Mouse (Mus musculus) heart, embryonic 10.5 days (tissue): ENCODE data around the gene Spg7. TPM values are rescaled to one million over a fixed set of nuclear protein-coding genes. Genes with fewer than 3 reads are reported as not detected.

Experiments used
- DNase-seq: peaks from one replicate; pipeline ENCODE4 v3.0.0-alpha.2; 2017; ENCODE audit warnings: low spot score
- H3K27ac ChIP-seq: fragments of 300-500 bp; sonication (generic); 2 replicates; pipeline ENCODE4 v1.5.1; 2016; ENCODE audit warnings: mild to moderate bottlenecking
- H3K27me3 ChIP-seq: fragments of 300-500 bp; sonication (generic); 2 replicates; pipeline ENCODE4 v1.6.1; 2016; ENCODE audit warnings: mild to moderate bottlenecking; ENCODE audit not compliant: poor library complexity, insufficient read depth, severe bottlenecking
- H3K36me3 ChIP-seq: fragments of 300-500 bp; sonication (generic); 2 replicates; pipeline ENCODE4 v1.6.1; 2016; ENCODE audit warnings: mild to moderate bottlenecking, moderate library complexity
- H3K4me1 ChIP-seq: fragments of 300-500 bp; sonication (generic); 2 replicates; pipeline ENCODE4 v1.6.1; 2016; ENCODE audit warnings: mild to moderate bottlenecking
- H3K4me3 ChIP-seq: fragments of 300-500 bp; sonication (generic); 2 replicates; pipeline ENCODE4 v1.5.1; 2016; ENCODE audit warnings: mild to moderate bottlenecking, moderate library complexity
- H3K9me3 ChIP-seq: fragments of 300-500 bp; sonication (generic); 2 replicates; pipeline ENCODE4 v1.6.1; 2016; ENCODE audit warnings: mild to moderate bottlenecking, moderate library complexity
- WGBS: fragments of 180-500 bp; shearing (Covaris S2); methylation state at CpG from one replicate; pipeline ENCODE4 v1.1.7; 2016; 5-methylcytosine and 5-hydroxymethylcytosine counted together
- polyA plus RNA-seq: library from polyadenylated mRNA; unstranded; fragments of >200 nt; fragmentation: Nextera tagmentation; extraction: Ambion mirVana; gene quantifications from 2 replicates; pipeline ENCODE4 v1.2.1, GENCODE M21; 2016

Spg7 gene
- polyA plus RNA-seq, 1 experiment from 2014 or later = 57.4 TPM

GRCm38 (mm10) chr8:123105553-123106326, 43.0 kb downstream of the Spg7 start:
- no peak overlapping the region for H3K27ac ChIP-seq
- H3K4me3 ChIP-seq = no peak overlapping the region
- H3K9me3 ChIP-seq = no peaks in the 10 kb centered on the region
- 68% methylated on average over 5 of the region's 5 CpGs for WGBS
- DNase-seq = no peak
- H3K36me3 ChIP-seq = peaks cover 29% of the 10 kb centered on the region
- H3K27me3 ChIP-seq = no peaks in the 10 kb centered on the region
- H3K4me1 ChIP-seq = peaks cover 16% of the 10 kb centered on the region

GRCm38 (mm10) chr8:123106531-123106930, 43.8 kb downstream of the Spg7 start:
- H3K9me3 ChIP-seq = no peaks in the 10 kb centered on the region
- no peak for DNase-seq
- H3K4me3 ChIP-seq = no peak overlapping the region
- no peaks in the 10 kb centered on the region for H3K27me3 ChIP-seq
- 48% methylated on average over 2 of the region's 2 CpGs for WGBS
- H3K27ac ChIP-seq = no peak overlapping the region
- H3K36me3 ChIP-seq = peaks cover 29% of the 10 kb centered on the region
- H3K4me1 ChIP-seq = peaks cover 15% of the 10 kb centered on the region

- Histone ChIP-seq H3K36me3 (peaks cover 27% of the 10 kb centered on the region), H3K27me3 (no peaks in the 10 kb centered on the region), H3K9me3 (no peaks in the 10 kb centered on the region), H3K4me3 (no peak overlapping the region), H3K4me1 (peaks cover 12% of the 10 kb centered on the region), H3K27ac (no peak overlapping the region)
- no peak for DNase-seq
- 62% methylated on average over 1 of the region's 1 CpGs for WGBS
Observed at GRCm38 (mm10) chr8:123108010-123108409, 45.3 kb downstream of the Spg7 start.

- Histone ChIP-seq H3K4me1 (peaks cover 6% of the 10 kb centered on the region; the same call in 1 of the 2 replicates), H3K4me3 (no peak overlapping the region), H3K9me3 (no peaks in the 10 kb centered on the region), H3K27me3 (no peaks in the 10 kb centered on the region), H3K36me3 (peaks cover 18% of the 10 kb centered on the region), H3K27ac (no peak overlapping the region)
- DNase-seq = no peak
- WGBS = 85% methylated on average over 5 of the region's 5 CpGs
Observed at GRCm38 (mm10) chr8:123108953-123109352, 46.2 kb downstream of the Spg7 start.

GRCm38 (mm10) chr8:123110649-123111048, 47.9 kb downstream of the Spg7 start:
- H3K9me3 ChIP-seq = no peaks in the 10 kb centered on the region
- WGBS = 19% methylated on average over 4 of the region's 4 CpGs
- H3K4me1 ChIP-seq = no peaks in the 10 kb centered on the region
- no peak overlapping the region for H3K4me3 ChIP-seq
- peaks cover 10% of the 10 kb centered on the region for H3K27me3 ChIP-seq
- no peak for DNase-seq
- peaks cover under 1% of the 10 kb centered on the region; the same call in 1 of the 2 replicates for H3K36me3 ChIP-seq
- H3K27ac ChIP-seq = no peak overlapping the region

GRCm38 (mm10) chr8:123112892-123113291, 50.1 kb downstream of the Spg7 start:
- Histone ChIP-seq H3K4me1 (peaks cover 16% of the 10 kb centered on the region), H3K27ac (no peak overlapping the region), H3K36me3 (no peaks in the 10 kb centered on the region), H3K27me3 (peaks cover 33% of the 10 kb centered on the region), H3K9me3 (no peaks in the 10 kb centered on the region), H3K4me3 (no peak overlapping the region)
- DNase-seq = no peak
- WGBS = 79% methylated on average over 9 of the region's 9 CpGs

GRCm38 (mm10) chr8:123113908-123114469, 51.2 kb downstream of the Spg7 start:
- no peak for DNase-seq
- peaks cover 21% of the 10 kb centered on the region for H3K4me1 ChIP-seq
- 52% methylated on average over 2 of the region's 2 CpGs for WGBS
- H3K4me3 ChIP-seq = no peak overlapping the region
- H3K9me3 ChIP-seq = no peaks in the 10 kb centered on the region
- no peaks in the 10 kb centered on the region for H3K36me3 ChIP-seq
- H3K27ac ChIP-seq = no peak overlapping the region
- peaks cover 44% of the 10 kb centered on the region for H3K27me3 ChIP-seq

- Histone ChIP-seq H3K9me3 (no peaks in the 10 kb centered on the region), H3K27me3 (peaks cover 50% of the 10 kb centered on the region), H3K4me3 (no peak overlapping the region), H3K36me3 (no peaks in the 10 kb centered on the region), H3K4me1 (peaks cover 21% of the 10 kb centered on the region), H3K27ac (no peak overlapping the region)
- 38% methylated on average over 3 of the region's 3 CpGs for WGBS
- DNase-seq = no peak
Observed at GRCm38 (mm10) chr8:123114644-123115043, 51.9 kb downstream of the Spg7 start.

GRCm38 (mm10) chr8:123117127-123117731, 54.5 kb downstream of the Spg7 start, which contains the start of gene Cpne7:
TSS of gene Cpne7 (plus strand) at chr8:123117374.
- H3K36me3 ChIP-seq = no peaks in the 10 kb centered on the region
- peak; percentile 77 for DNase-seq
- 0 out of 2 replicates have a peak within 1 kb of the TSS, but pooled peaks have one; percentile 37 for H3K27ac ChIP-seq
- peaks cover 23% of the 10 kb centered on the region for H3K4me1 ChIP-seq
- peak within 1 kb of the TSS; percentile 63 for H3K4me3 ChIP-seq
- H3K27me3 ChIP-seq = peaks cover 70% of the 10 kb centered on the region
- no peaks in the 10 kb centered on the region for H3K9me3 ChIP-seq
- WGBS = under 1% methylated on average over 51 of the region's 51 CpGs

GRCm38 (mm10) chr8:123117744-123118143, 55.0 kb downstream of the Spg7 start:
- H3K27me3 ChIP-seq = peaks cover 75% of the 10 kb centered on the region
- DNase-seq = no peak
- no peaks in the 10 kb centered on the region for H3K36me3 ChIP-seq
- peak overlapping the region; percentile 63 for H3K4me3 ChIP-seq
- H3K4me1 ChIP-seq = peaks cover 26% of the 10 kb centered on the region
- H3K9me3 ChIP-seq = no peaks in the 10 kb centered on the region
- WGBS = 5% methylated on average over 17 of the region's 17 CpGs
- 0 out of 2 replicates have a peak overlapping the region, but pooled peaks have one; percentile 37 for H3K27ac ChIP-seq

- no peak for DNase-seq
- Histone ChIP-seq H3K9me3 (no peaks in the 10 kb centered on the region), H3K4me3 (no peak overlapping the region), H3K27ac (peak overlapping the region; percentile 7), H3K27me3 (peaks cover 88% of the 10 kb centered on the region), H3K36me3 (no peaks in the 10 kb centered on the region), H3K4me1 (peaks cover 38% of the 10 kb centered on the region)
- WGBS = 62% methylated on average over 9 of the region's 9 CpGs
Observed at GRCm38 (mm10) chr8:123122059-123122458, 59.3 kb downstream of the Spg7 start.

GRCm38 (mm10) chr8:123122670-123123069, 59.9 kb downstream of the Spg7 start:
- 75% methylated on average over 5 of the region's 5 CpGs for WGBS
- no peak overlapping the region for H3K27ac ChIP-seq
- no peak overlapping the region for H3K4me3 ChIP-seq
- no peaks in the 10 kb centered on the region for H3K36me3 ChIP-seq
- no peaks in the 10 kb centered on the region for H3K9me3 ChIP-seq
- peaks cover 33% of the 10 kb centered on the region for H3K4me1 ChIP-seq
- peaks cover 88% of the 10 kb centered on the region for H3K27me3 ChIP-seq
- DNase-seq = no peak

- no peaks in the 10 kb centered on the region for H3K36me3 ChIP-seq
- H3K27ac ChIP-seq = no peak overlapping the region
- 5% methylated on average over 19 of the region's 19 CpGs for WGBS
- DNase-seq = peak; percentile 93
- no peaks in the 10 kb centered on the region for H3K9me3 ChIP-seq
- peaks cover 85% of the 10 kb centered on the region for H3K27me3 ChIP-seq
- peak overlapping the region; percentile 12 for H3K4me3 ChIP-seq
- H3K4me1 ChIP-seq = peaks cover 34% of the 10 kb centered on the region
Observed at GRCm38 (mm10) chr8:123126193-123126816, 63.6 kb downstream of the Spg7 start.
